Comparison of ENCODE assay signal across 8 mouse cellular contexts in the genomic region with DNA sequence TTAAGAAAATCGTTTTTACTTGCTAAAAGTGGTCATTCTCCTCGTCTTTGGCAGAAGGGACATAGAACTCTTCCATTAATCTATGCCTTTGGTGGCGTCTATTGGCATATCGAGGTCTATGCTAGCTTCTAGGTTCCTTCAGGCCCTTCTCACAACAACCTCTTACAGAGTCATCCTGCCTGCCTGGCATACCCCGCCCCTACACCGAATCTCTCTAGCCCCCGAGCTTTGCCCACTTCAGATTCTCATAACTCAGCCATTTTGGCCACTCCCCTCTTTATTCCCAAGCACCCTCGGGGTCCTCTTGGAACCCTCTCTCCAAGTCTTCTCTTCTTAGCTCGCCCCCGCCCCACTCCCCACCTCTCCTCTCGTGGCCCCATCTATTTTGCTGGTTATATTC. TPM values are rescaled to one million over a fixed set of nuclear protein-coding genes. Genes with fewer than 3 reads are reported as not detected.
A peak's percentile ranks its signal among the peaks of the same experiment; 100 is the strongest.
DNase-seq lines count a peak whose midpoint lies in the region; ATAC-seq and TF ChIP-seq lines count a peak whose summit lies in the region.

No protein-coding gene starts in this region.

- H3K27ac ChIP-seq in cortical plate, adult 2 months (ENCODE audit: insufficient read depth, low read length) = no peak overlapping the region
- peak overlapping the region; percentile 87 for H3K27ac ChIP-seq in midbrain, embryonic 16.5 days (ENCODE audit: low read length)

- TF ChIP-seq POLR2A in cortical plate, adult 2 months (IDR thresholded peaks at IDR 0.05; ENCODE audit: extremely low read depth, insufficient read depth, low read length) = no peak

- peaks cover 15% of the 10 kb centered on the region for H3K4me1 ChIP-seq in G1E (ENCODE audit: insufficient read depth, low read depth, low read length)
- no peaks in the 10 kb centered on the region for H3K4me1 ChIP-seq in cortical plate, adult 2 months (ENCODE audit: control insufficient read depth, insufficient read depth, low read length)
- peaks cover 9% of the 10 kb centered on the region for H3K4me1 ChIP-seq in midbrain, embryonic 16.5 days (ENCODE audit: control insufficient read depth, insufficient read depth, low read length)

- TF ChIP-seq CTCF in G1E (IDR thresholded peaks at IDR 0.05; ENCODE audit: low read depth, low read length) = no peak
- no peak for TF ChIP-seq CTCF in cortical plate, adult 2 months (IDR thresholded peaks at IDR 0.05; ENCODE audit: extremely low read depth, insufficient read depth, low read length)

- 0 out of 2 replicates have a peak, but pooled peaks cover 5% of the 10 kb centered on the region for H3K27me3 ChIP-seq in G1E (ENCODE audit: insufficient read depth, low read length)
- H3K27me3 ChIP-seq in midbrain, embryonic 16.5 days (ENCODE audit: control insufficient read depth, insufficient read depth, low read depth, low read length) = peaks cover 2% of the 10 kb centered on the region

- H3K36me3 ChIP-seq in G1E (replicated peaks) = peaks cover 32% of the 10 kb centered on the region
- peaks cover 4% of the 10 kb centered on the region; the same call in 1 of the 2 replicates for H3K36me3 ChIP-seq in midbrain, embryonic 16.5 days (ENCODE audit: control insufficient read depth, insufficient read depth, low read length)

- no peaks in the 10 kb centered on the region for H3K9me3 ChIP-seq in G1E (replicated peaks)
- no peaks in the 10 kb centered on the region for H3K9me3 ChIP-seq in midbrain, embryonic 16.5 days (replicated peaks; ENCODE audit: control insufficient read depth, low read length, poor library complexity, severe bottlenecking)

- no peak for ATAC-seq in G1E (ENCODE audit: extremely low read depth, insufficient number of reproducible peaks, low FRiP score, poor library complexity, severe bottlenecking)
- ATAC-seq in inflammation-experienced regulatory T-cells, adult 6 months = peak; percentile 14
- peak; percentile 59 for ATAC-seq in midbrain, embryonic 16.5 days
- ATAC-seq in monocyte, adult 5-6 weeks (replicated peaks; ENCODE audit: insufficient number of reproducible peaks, low FRiP score, low TSS enrichment, poor library complexity, severe bottlenecking) = no peak

- intact Hi-C loops in gastrocnemius, postnatal 36 days (cut with DNase I) = no loop called here

- WGBS in midbrain, embryonic 16.5 days = 5% methylated on average over 11 of the region's 11 CpGs

- H3K4me3 ChIP-seq in G1E (ENCODE audit: low read depth, low read length) = peak overlapping the region; percentile 85
- H3K4me3 ChIP-seq in cortical plate, adult 2 months (ENCODE audit: insufficient read depth, low read length) = peak overlapping the region; percentile 35
- peak overlapping the region; percentile 62 for H3K4me3 ChIP-seq in midbrain, embryonic 16.5 days (ENCODE audit: low read depth, low read length)

- peak; percentile 11 to 29 for DNase-seq in kidney, postnatal 4 days
- no peak for DNase-seq in kidney, postnatal 10 days
- DNase-seq in G1E (ENCODE audit: low spot score) = peak; percentile 25
- DNase-seq in gastrocnemius, postnatal 36 days = no peak

- peak overlapping the region; percentile 73 for H3K9ac ChIP-seq in midbrain, embryonic 16.5 days (ENCODE audit: low read depth, low read length)

- peak overlapping the region; percentile 90 for H3K4me2 ChIP-seq in midbrain, embryonic 16.5 days (ENCODE audit: low read length)

RNA-seq across cellular contexts. Expression of a gene that starts 0.5 kb away (rescaled TPM):
- total RNA-seq in G1E (2014; fragmentation: Nextera tagmentation) = 46.7 and 58.4 TPM in 2 replicates
- total RNA-seq in G1E (2017) = 24.2 and 25.5 TPM in 2 replicates
- 32.2 and 40.4 TPM in 2 replicates for polyA plus RNA-seq in G1E (2012)
- 7.6 and 9.4 TPM in 2 replicates for polyA plus RNA-seq in cortical plate, adult 2 months (2012; rRNA removed)
- 10 to 100 TPM; 23.9 to 33.9 (median 26.4) TPM for polyA plus RNA-seq in inflammation-experienced regulatory T-cells, adult 6 months (2017; shearing (Covaris generic))
- 24.4 and 26.9 TPM in 2 replicates for polyA plus RNA-seq in midbrain, embryonic 16.5 days (2015; fragmentation: Nextera tagmentation; extraction: Ambion mirVana)
- 1 to 10 TPM; 2.9 to 3.2 TPM for total RNA-seq in gastrocnemius, postnatal 36 days (2021)
- total RNA-seq in monocyte, adult 5-6 weeks (2017) = 5.6 to 20.3 TPM (median 11.0 TPM) in 3 replicates

RNA-seq across cellular contexts. Expression of a gene that starts 6.1 kb away (rescaled TPM):
- total RNA-seq in G1E (2014; fragmentation: Nextera tagmentation) (not detected in 2 replicates), G1E (2017) (not detected in 2 replicates)
- not detected in 2 replicates for polyA plus RNA-seq in G1E (2012)
- not detected in 2 replicates for polyA plus RNA-seq in cortical plate, adult 2 months (2012; rRNA removed)
- not detected for polyA plus RNA-seq in inflammation-experienced regulatory T-cells, adult 6 months (2017; shearing (Covaris generic))
- polyA plus RNA-seq in midbrain, embryonic 16.5 days (2015; fragmentation: Nextera tagmentation; extraction: Ambion mirVana) = not detected in 2 replicates
- total RNA-seq in gastrocnemius, postnatal 36 days (2021) = 1 to 10 TPM; 2.5 to 2.7 TPM
- not detected in 3 replicates for total RNA-seq in monocyte, adult 5-6 weeks (2017)

RNA-seq across cellular contexts. Expression of a gene that starts 15.2 kb away (rescaled TPM):
- 46.4 and 47.9 TPM in 2 replicates for total RNA-seq in G1E (2014; fragmentation: Nextera tagmentation)
- 42.9 and 51.9 TPM in 2 replicates for total RNA-seq in G1E (2017)
- polyA plus RNA-seq in G1E (2012) = 235 and 293 TPM in 2 replicates
- 59.7 and 60.1 TPM in 2 replicates for polyA plus RNA-seq in cortical plate, adult 2 months (2012; rRNA removed)
- polyA plus RNA-seq in inflammation-experienced regulatory T-cells, adult 6 months (2017; shearing (Covaris generic)) = 10 to 100 TPM; 21.7 to 30.7 (median 28.0) TPM
- polyA plus RNA-seq in midbrain, embryonic 16.5 days (2015; fragmentation: Nextera tagmentation; extraction: Ambion mirVana) = 127 and 132 TPM in 2 replicates
- total RNA-seq in gastrocnemius, postnatal 36 days (2021) = 10 to 100 TPM; 35.7 to 38.1 TPM
- total RNA-seq in monocyte, adult 5-6 weeks (2017) = 63.9 to 74.7 TPM (median 64.6 TPM) in 3 replicates

RNA-seq across cellular contexts. Expression of a gene that starts 29.7 kb away (rescaled TPM):
- not detected in 2 replicates for total RNA-seq in G1E (2014; fragmentation: Nextera tagmentation)
- total RNA-seq in G1E (2017) = not detected in 2 replicates
- not detected in 2 replicates for polyA plus RNA-seq in G1E (2012)
- polyA plus RNA-seq in cortical plate, adult 2 months (2012; rRNA removed) = not detected in 2 replicates
- not detected for polyA plus RNA-seq in inflammation-experienced regulatory T-cells, adult 6 months (2017; shearing (Covaris generic))
- polyA plus RNA-seq in midbrain, embryonic 16.5 days (2015; fragmentation: Nextera tagmentation; extraction: Ambion mirVana) = not detected in 2 replicates
- not detected for total RNA-seq in gastrocnemius, postnatal 36 days (2021)
- total RNA-seq in monocyte, adult 5-6 weeks (2017) = not detected in 3 replicates

RNA-seq across cellular contexts. Expression of a gene that starts 33.4 kb away (rescaled TPM):
- total RNA-seq in G1E (2014; fragmentation: Nextera tagmentation) = not detected in 2 replicates
- total RNA-seq in G1E (2017) = not detected in 2 replicates
- not detected in 2 replicates for polyA plus RNA-seq in G1E (2012)
- not detected in 2 replicates for polyA plus RNA-seq in cortical plate, adult 2 months (2012; rRNA removed)
- not detected for polyA plus RNA-seq in inflammation-experienced regulatory T-cells, adult 6 months (2017; shearing (Covaris generic))
- polyA plus RNA-seq in midbrain, embryonic 16.5 days (2015; fragmentation: Nextera tagmentation; extraction: Ambion mirVana) = not detected in 2 replicates
- total RNA-seq in gastrocnemius, postnatal 36 days (2021) = not detected
- not detected in 3 replicates for total RNA-seq in monocyte, adult 5-6 weeks (2017)

Comparison
In these comparisons a context has a peak if more than half of its experiments do, and no peak if none do; other contexts are left out.
1. DNase-seq: peak in kidney, postnatal 4 days (2 of 2) and G1E (single experiment); none in kidney, postnatal 10 days (single experiment) and gastrocnemius, postnatal 36 days (0 of 2).
2. ATAC-seq: peak in inflammation-experienced regulatory T-cells, adult 6 months (single experiment) and midbrain, embryonic 16.5 days (single experiment); none in G1E (single experiment) and monocyte, adult 5-6 weeks (single experiment).
3. H3K4me3 ChIP-seq: peak in every context shown above with its lines; median percentile 85 in G1E; 62 in midbrain, embryonic 16.5 days; 35 in cortical plate, adult 2 months.